Mouse (Mus musculus) left cerebral cortex, adult 6 months (tissue): ENCODE measurements around the gene Gm9936. TPM values are rescaled to one million over a fixed set of nuclear protein-coding genes. Genes with fewer than 3 reads are reported as not detected.

Experiments used
- long read RNA-seq, 2 experiments: library from polyadenylated mRNA; unstranded; transcript quantifications; one replicate each; pipeline ENCODE4 v2.0.0; 2019 to 2020
- polyA plus RNA-seq: library from polyadenylated mRNA; unstranded; fragments of <200 nt; fragmentation: Nextera tagmentation; gene quantifications from 2 replicates; pipeline ENCODE4 v1.2.3, GENCODE M21; 2021

Gene Gm9936
- polyA plus RNA-seq = 0.12 and 0.18 TPM in 2 replicates
- long read RNA-seq, experiment 1, partial matches to known transcripts = 0 of 2 reads
- long read RNA-seq, experiment 1, other reads (novel, unspliced or antisense) = 0 of 2 reads
- long read RNA-seq, experiment 2 = 0 reads

DNA sequence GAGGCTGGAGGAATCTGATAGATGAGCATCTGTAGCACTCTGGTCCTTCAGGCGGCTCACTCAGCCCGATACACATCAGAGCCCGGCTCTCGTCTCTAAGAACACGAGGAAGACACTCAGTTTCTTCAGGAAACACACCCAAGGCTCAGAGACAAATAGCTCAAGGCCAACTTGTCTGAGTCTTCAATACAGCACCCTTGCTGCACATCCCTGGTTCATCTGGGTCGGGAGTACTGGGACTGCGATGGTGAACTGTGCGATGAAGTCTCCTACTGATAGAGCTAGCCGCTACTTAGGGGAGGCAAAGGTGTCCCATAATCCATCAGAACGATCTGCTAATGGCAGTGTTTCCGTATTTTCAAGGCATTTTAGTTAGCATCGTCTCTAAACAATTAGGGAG lies at the start of gene Gm9936:
Gene Gm9936, minus strand, starts transcription at position 101 of the 400 bp plus-strand sequence.

DNA sequence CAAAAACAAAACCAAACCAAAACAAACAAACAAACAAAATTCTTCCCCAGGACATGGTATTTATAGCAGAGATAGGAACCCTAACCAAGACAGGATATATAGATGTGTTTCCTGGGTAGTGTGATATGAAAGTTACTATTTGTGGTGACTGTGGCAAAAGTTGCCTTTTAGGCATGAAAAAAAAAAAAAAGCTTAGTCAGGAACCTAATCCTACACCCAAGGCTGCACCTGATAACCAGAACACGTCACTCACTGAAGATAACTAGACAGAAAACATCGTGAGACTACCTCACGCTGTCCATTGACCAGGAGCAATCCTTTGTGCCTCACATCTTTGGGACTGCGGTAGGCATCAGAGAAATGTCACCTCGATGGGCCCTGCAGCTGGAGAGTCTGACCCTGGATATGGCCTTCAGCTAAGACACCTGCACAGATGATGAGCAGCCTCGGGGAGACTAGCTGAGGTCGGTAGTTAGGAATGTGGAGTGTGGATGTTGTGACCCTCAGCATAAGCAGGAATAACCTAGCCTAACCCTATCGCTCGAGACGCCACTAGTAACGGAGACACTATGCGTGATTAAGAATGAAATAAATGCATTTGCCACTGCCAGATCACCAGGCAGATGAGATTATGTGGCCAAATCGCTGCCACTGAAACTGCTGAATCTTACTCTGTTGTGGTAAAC lies 38.3 kb upstream of the Gm9936 start, which contains the start of gene Oasl2:
Gene Oasl2, plus strand, starts transcription at position 249 of the 686 bp plus-strand sequence.

DNA sequence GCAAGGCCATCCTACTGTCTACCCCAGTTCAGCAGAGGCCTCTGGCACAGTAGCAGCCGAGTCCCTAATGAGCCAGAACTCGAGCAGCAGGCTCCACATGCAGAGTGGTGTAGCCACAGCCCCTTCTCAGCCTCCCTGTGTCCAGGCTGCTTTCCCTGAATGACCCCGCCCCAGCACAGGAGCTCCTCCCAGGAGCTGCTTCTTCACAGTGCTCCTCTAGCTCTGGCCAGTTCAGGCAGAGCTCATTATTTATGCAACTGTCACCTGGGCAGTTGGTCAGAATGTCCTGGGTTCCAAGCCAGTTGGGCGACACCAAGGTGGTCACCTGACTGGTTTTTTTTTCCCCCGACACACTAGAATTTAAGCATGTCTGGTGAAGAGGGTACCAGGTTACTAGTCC lies 5.1 kb downstream of the Gm9936 start, which contains the start of gene 4930519G04Rik:
Gene 4930519G04Rik, plus strand, starts transcription at position 301 of the 400 bp plus-strand sequence.

GRCm38 (mm10) chr5:114822796-114823688 lies 35.4 kb downstream of the Gm9936 start, which contains the start of gene 1500011B03Rik:
1500011B03Rik (minus strand) TSS chr5:114823468.

Other genes with a start within 250 kb of the Gm9936 start
- 0.68 and 0.77 TPM in 2 replicates for gene Trpv4, start 200.3 kb downstream of the Gm9936 start, polyA plus RNA-seq
- 71.3 and 91.9 TPM in 2 replicates for gene Gltp, start 167.7 kb downstream of the Gm9936 start, polyA plus RNA-seq
- 3.8 and 4.2 TPM in 2 replicates for gene Tchp, start 150.9 kb downstream of the Gm9936 start, polyA plus RNA-seq
- 4.5 and 7.9 TPM in 2 replicates for gene Ankrd13a, start 84.0 kb downstream of the Gm9936 start, polyA plus RNA-seq
- 15.5 and 20.1 TPM in 2 replicates for gene Git2, start 83.2 kb downstream of the Gm9936 start, polyA plus RNA-seq
- gene 1500011B03Rik, start 35.2 kb downstream of the Gm9936 start, polyA plus RNA-seq = 253 and 313 TPM in 2 replicates
- gene 4930519G04Rik, start 5.0 kb downstream of the Gm9936 start, polyA plus RNA-seq = not detected in 2 replicates
- 4.5 and 5.4 TPM in 2 replicates for gene Oasl2, start 38.3 kb upstream of the Gm9936 start, polyA plus RNA-seq
- 0.15 and 0.44 TPM in 2 replicates for gene Oasl1, start 64.6 kb upstream of the Gm9936 start, polyA plus RNA-seq
- gene 2210016L21Rik, start 83.5 kb upstream of the Gm9936 start, polyA plus RNA-seq = 207 and 285 TPM in 2 replicates
- not detected in 2 replicates for gene Hnf1a, start 112.4 kb upstream of the Gm9936 start, polyA plus RNA-seq
- gene Sppl3, start 152.5 kb upstream of the Gm9936 start, polyA plus RNA-seq = 9.0 and 24.2 TPM in 2 replicates
- 8.4 and 17.3 TPM in 2 replicates for gene Gm10401, start 239.6 kb upstream of the Gm9936 start, polyA plus RNA-seq